Mouse (Mus musculus) hindbrain, embryonic 14.5 days (tissue): Measurements from ENCODE around the gene Spic. TPM values are rescaled to one million over a fixed set of nuclear protein-coding genes. Genes with fewer than 3 reads are reported as not detected.

Experiments
- polyA plus RNA-seq: library from polyadenylated mRNA; unstranded; fragments of >200 nt; fragmentation: Nextera tagmentation; extraction: Ambion mirVana; gene quantifications from 2 replicates; pipeline ENCODE4 v1.2.1, GENCODE M21; 2014

The Spic gene
- polyA plus RNA-seq, 1 experiment from 2014 or later, result 0.17 TPM

Other genes starting within 250 kb of the Spic start
- gene Sycp3, start 225.4 kb downstream of the Spic start, polyA plus RNA-seq, result 0.20 and 0.26 TPM in 2 replicates
- 15.6 and 16.6 TPM in 2 replicates for gene Chpt1, start 180.9 kb downstream of the Spic start, polyA plus RNA-seq
- 3.1 and 4.4 TPM in 2 replicates for gene Mybpc1, start 79.9 kb downstream of the Spic start, polyA plus RNA-seq
- 153 and 166 TPM in 2 replicates for gene Arl1, start 45.8 kb upstream of the Spic start, polyA plus RNA-seq
- gene Utp20, start 141.8 kb upstream of the Spic start, polyA plus RNA-seq, result 8.5 and 11.7 TPM in 2 replicates
- gene Slc5a8, start 201.0 kb upstream of the Spic start, polyA plus RNA-seq, result 0.04 and 0.08 TPM in 2 replicates